Mouse (Mus musculus) megakaryocyte, embryonic 14.5 days (primary cell): ENCODE measurements at regions not wholly inside any gene's neighbourhood (a gene's known extent, or its start where the extent isn't known, plus 50 kb on each side); places are given as distances from the start of the nearest gene placed in this dataset.

Experiments
- FLI1 ChIP-seq: IDR thresholded peaks from 2 replicates; pipeline ENCODE4 v1.6.1; 2012; ENCODE audit warnings: low read length, inconsistent platforms, mixed read lengths
- GATA1 ChIP-seq: IDR thresholded peaks from 3 replicates; pipeline ENCODE4 v1.6.1; 2012; ENCODE audit warnings: mixed read lengths, low read length, inconsistent platforms, borderline replicate concordance

DNA sequence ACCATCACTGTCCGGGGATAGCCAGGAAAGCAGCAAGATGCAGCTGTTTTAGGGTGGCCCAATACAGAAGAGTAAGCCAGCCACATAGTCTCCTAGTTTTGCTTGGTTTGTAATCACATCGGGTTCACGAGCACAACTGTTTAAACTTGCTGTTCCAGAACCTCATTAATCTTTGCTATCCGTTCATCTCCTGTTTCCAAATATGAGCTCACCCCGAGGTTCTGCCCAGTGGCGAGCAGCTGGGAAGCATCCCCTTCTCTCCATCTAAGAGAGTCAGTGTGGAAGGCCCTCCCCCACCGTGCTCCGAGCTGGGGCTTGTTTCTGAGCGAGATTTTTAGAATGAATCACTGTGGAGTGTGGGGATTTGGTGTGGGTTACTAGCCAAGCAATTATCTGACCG lies 183.5 kb downstream of the Phlda1 start:
- TF ChIP-seq GATA1 (no peak), FLI1 (no peak)
